Mouse (Mus musculus) kidney, embryonic 15.5 days (tissue): ENCODE results near the gene Hps3. TPM values are rescaled to one million over a fixed set of nuclear protein-coding genes. Genes with fewer than 3 reads are reported as not detected.
"Not testable (repeated sequence)": the region's sequence is repeated elsewhere in the genome, so short reads cannot be mapped to it uniquely, and the experiment has no call there.

Experiments
- ATAC-seq: fragments of 200-750 bp; cut with Nextera tagmentation; replicated peaks from 2 replicates; pipeline ENCODE4 v1.8.0; 2017; ENCODE audit warnings: moderate TSS enrichment; ENCODE audit not compliant: low FRiP score
- H3K27ac ChIP-seq: fragments of 300-500 bp; sonication (generic); 2 replicates; pipeline ENCODE4 v1.5.1; 2015; ENCODE audit warnings: mild to moderate bottlenecking, inconsistent platforms
- H3K27me3 ChIP-seq: fragments of 300-500 bp; sonication (generic); 2 replicates; pipeline ENCODE4 v1.6.1; 2015; ENCODE audit warnings: inconsistent platforms
- H3K36me3 ChIP-seq: fragments of 300-500 bp; sonication (generic); 2 replicates; pipeline ENCODE4 v1.6.1; 2015; ENCODE audit warnings: inconsistent platforms
- H3K4me1 ChIP-seq: fragments of 300-500 bp; sonication (generic); 2 replicates; pipeline ENCODE4 v1.6.1; 2015; ENCODE audit warnings: inconsistent platforms
- H3K4me2 ChIP-seq: fragments of 300-500 bp; sonication (generic); 2 replicates; pipeline ENCODE4 v1.6.1; 2015; ENCODE audit warnings: moderate library complexity, mild to moderate bottlenecking, inconsistent platforms
- H3K4me3 ChIP-seq: fragments of 300-500 bp; sonication (generic); replicated peaks from 2 replicates; pipeline ENCODE4 v1.5.1; 2015; ENCODE audit warnings: mild to moderate bottlenecking, inconsistent platforms
- H3K9ac ChIP-seq: fragments of 300-500 bp; sonication (generic); 2 replicates; pipeline ENCODE4 v1.6.1; 2015; ENCODE audit warnings: mild to moderate bottlenecking, inconsistent platforms
- H3K9me3 ChIP-seq: fragments of 300-500 bp; sonication (generic); replicated peaks from 2 replicates; pipeline ENCODE4 v1.6.1; 2016; ENCODE audit warnings: inconsistent platforms
- WGBS: fragments of 180-500 bp; shearing (Covaris S2); methylation state at CpG from one replicate; pipeline ENCODE4 v1.1.7; 2015; ENCODE audit warnings: mixed read lengths; 5-methylcytosine and 5-hydroxymethylcytosine counted together
- polyA plus RNA-seq: library from polyadenylated mRNA; unstranded; fragments of >200 nt; fragmentation: Nextera tagmentation; extraction: Ambion mirVana; gene quantifications from 2 replicates; pipeline ENCODE4 v1.2.1, GENCODE M21; 2015

Hps3 gene
- polyA plus RNA-seq, 1 experiment from 2014 or later, result 12.2 TPM

DNA sequence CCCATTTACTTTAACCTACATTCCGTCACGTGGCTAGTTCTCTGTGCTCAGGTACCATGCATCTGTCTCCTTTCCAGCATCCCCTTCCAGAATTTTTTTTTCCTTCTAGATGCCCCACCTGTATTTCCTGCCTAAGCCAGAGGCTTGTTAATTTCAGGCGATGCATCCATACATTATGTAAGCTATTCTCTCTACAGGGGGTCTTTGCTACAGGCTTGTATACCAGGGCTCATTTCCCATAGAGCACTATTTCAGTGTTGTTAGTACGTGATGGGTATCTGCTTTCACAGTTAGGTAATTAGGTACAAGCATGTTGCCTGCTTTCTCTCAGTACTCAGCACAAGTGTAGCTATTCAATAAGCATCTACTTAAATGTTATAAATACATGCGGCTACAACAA is 7.3 kb downstream of the Hps3 start:
- WGBS, result 92% methylated on average over 5 of the region's 5 CpGs
- ATAC-seq, result no peak
- Histone ChIP-seq H3K4me3 (no peak overlapping the region), H3K4me2 (no peak overlapping the region), H3K9ac (no peak overlapping the region), H3K27me3 (no peaks in the 10 kb centered on the region), H3K4me1 (no peaks in the 10 kb centered on the region), H3K27ac (no peak overlapping the region), H3K9me3 (no peaks in the 10 kb centered on the region), H3K36me3 (peaks cover 46% of the 10 kb centered on the region)

DNA sequence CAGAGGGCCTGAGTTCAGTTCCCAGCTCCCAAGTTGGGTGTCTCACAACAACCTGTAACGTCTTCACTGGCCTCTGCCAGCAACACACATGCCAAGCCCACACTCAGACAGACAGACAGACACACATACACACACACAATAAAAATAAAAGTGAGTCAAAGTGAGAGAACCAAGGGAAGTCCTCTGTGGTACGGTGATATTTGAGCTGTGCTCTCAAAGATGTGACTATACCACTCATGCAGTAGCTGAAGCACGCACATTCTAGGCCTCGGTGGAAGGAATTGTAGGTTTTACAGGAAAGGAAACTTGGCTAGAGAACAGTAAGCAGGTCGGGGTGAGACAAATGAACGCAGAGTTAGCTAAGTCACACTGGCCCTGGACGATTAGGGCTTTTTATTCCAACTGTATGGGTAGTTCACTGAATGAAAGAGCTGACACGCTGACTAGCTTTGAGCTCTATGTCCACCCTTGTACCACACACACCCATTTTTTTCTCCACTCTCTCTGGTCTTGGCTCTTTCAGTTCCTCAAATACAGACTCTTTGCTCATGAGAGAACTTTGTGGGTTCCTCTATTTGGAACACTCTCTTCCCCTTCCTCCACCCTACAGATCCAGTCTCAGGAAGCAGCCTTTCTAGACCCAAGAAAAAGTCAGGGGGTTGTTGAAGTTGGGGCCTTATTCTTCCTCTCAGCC is 8.0 kb downstream of the Hps3 start:
- no peak overlapping the region for H3K4me2 ChIP-seq
- WGBS, result 89% methylated on average over 8 of the region's 8 CpGs
- H3K4me3 ChIP-seq, result no peak overlapping the region
- peaks cover 52% of the 10 kb centered on the region for H3K36me3 ChIP-seq
- H3K27me3 ChIP-seq, result no peaks in the 10 kb centered on the region
- no peak overlapping the region for H3K27ac ChIP-seq
- H3K9ac ChIP-seq, result no peak overlapping the region
- H3K4me1 ChIP-seq, result no peaks in the 10 kb centered on the region
- no peak for ATAC-seq
- H3K9me3 ChIP-seq, result no peaks in the 10 kb centered on the region

DNA sequence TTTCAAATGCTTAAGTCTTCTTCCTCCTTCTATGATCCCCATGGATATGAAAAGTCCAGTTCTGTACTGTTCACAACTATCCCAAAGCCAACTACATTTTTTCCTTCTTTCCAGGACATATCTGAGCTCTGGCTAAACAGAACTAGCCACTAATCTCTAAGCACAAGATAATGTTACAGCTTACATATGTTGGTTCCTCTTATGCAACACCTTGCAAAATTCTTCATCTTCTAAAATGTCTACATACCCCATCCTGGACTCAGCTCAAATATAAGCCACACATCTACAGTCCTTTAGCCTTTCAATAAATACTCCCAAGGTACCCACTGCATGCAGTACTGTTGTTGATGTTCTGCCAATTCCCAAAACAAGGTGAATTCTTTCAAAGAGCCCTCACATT is 8.6 kb downstream of the Hps3 start:
- no peak for ATAC-seq
- H3K27ac ChIP-seq, result no peak overlapping the region

DNA sequence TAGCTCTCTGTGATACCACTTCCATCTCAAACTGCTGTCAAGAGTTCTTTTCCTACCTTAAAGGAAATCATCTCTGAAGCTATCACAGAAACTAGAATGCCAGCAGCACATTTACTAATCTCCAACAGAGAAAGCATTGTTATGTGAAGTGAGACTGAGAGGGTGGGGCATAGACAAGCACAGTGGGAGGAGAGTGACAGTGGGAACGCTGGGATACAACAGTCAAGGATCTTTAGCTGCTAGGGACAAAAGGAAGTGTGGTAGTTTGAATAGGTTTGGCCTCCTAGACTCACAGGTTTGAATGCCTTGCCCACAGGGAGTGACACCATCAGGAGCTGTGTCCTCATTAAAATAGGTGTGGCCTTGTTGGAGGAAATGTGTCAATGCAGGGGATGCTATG is 11.3 kb downstream of the Hps3 start:
- no peaks in the 10 kb centered on the region for H3K4me1 ChIP-seq
- no peak overlapping the region for H3K4me2 ChIP-seq
- no peaks in the 10 kb centered on the region for H3K27me3 ChIP-seq
- ATAC-seq, result no peak
- H3K4me3 ChIP-seq, result no peak overlapping the region
- 53% methylated on average over 1 of the region's 1 CpGs for WGBS
- H3K9me3 ChIP-seq, result no peaks in the 10 kb centered on the region
- peaks cover 57% of the 10 kb centered on the region for H3K36me3 ChIP-seq
- H3K27ac ChIP-seq, result no peak overlapping the region
- no peak overlapping the region for H3K9ac ChIP-seq

More for the DNA sequence above, 8.6 kb downstream of the Hps3 start:
- no peaks in the 10 kb centered on the region for H3K4me1 ChIP-seq
- no peak overlapping the region for H3K4me2 ChIP-seq
- H3K27me3 ChIP-seq, result no peaks in the 10 kb centered on the region
- H3K36me3 ChIP-seq, result peaks cover 54% of the 10 kb centered on the region
- H3K9ac ChIP-seq, result no peak overlapping the region
- no peaks in the 10 kb centered on the region for H3K9me3 ChIP-seq
- no peak overlapping the region for H3K4me3 ChIP-seq

DNA sequence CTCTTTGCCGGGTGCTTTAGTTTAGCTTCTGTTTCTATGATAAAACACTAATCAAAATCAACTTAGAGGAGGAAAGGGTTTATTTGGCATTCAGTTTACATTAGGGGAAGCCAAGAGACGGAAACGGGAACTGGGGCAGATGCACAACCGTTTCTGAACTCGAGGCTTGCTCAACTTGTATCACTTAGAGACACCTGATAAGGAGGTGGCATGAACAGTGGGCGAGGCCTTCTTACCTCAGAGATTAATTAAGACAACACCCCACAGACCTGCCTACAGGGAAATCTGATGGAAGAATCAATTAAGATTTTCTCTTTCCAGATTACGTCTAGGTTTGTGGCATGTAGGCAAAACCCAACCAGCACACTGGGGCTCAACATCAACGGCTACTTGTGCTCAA is 17.0 kb downstream of the Hps3 start:
- WGBS, result 92% methylated on average over 8 of the region's 8 CpGs
- Histone ChIP-seq H3K4me1 (no peaks in the 10 kb centered on the region), H3K9me3 (no peaks in the 10 kb centered on the region), H3K36me3 (peaks cover 44% of the 10 kb centered on the region), H3K4me3 (no peak overlapping the region), H3K27ac (no peak overlapping the region), H3K27me3 (no peaks in the 10 kb centered on the region), H3K4me2 (no peak overlapping the region), H3K9ac (no peak overlapping the region)
- ATAC-seq, result no peak

DNA sequence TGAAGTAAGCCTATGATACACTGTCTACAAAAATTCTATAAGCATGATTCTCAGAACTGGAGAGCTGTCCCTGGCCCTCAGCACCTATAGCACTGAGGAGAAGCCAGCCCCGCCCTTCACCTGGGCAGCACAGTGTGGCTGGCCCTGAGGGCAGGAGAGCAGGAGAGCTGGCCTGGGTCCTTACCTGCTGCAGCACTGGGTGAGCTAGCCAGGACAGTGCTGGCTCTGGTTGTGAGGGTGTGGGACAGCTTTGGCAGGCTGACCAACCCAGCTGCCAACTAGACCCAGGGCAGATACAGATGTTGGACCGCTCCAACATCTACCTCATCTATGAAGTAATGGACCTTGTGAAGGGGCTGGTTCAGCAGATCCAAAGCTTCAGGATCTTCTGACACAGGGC is 20.7 kb downstream of the Hps3 start:
- Histone ChIP-seq H3K4me1 (no peaks in the 10 kb centered on the region), H3K4me3 (no peak overlapping the region), H3K9ac (no peak overlapping the region), H3K9me3 (no peaks in the 10 kb centered on the region), H3K36me3 (peaks cover 42% of the 10 kb centered on the region), H3K4me2 (no peak overlapping the region), H3K27me3 (no peaks in the 10 kb centered on the region), H3K27ac (no peak overlapping the region)
- no peak for ATAC-seq
- WGBS, result 96% methylated on average over 2 of the region's 2 CpGs

DNA sequence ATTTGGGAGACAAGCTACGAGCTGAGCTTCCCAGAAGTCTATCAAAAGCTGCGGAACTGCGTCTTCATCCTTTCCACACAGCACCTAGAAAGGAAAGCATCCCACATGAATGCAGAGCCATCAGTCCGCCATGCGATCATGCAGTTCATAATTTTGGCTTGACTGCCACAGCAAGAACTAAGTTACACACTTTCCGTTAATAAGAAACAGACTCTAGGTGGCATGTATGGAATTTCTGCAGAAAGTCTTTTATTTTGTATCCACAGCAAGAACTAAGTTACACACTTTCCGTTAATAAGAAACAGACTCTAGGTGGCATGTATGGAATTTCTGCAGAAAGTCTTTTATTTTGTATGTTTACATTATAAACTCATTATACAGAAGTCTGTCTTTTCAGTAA is 24.2 kb downstream of the Hps3 start:
- not testable (repeated sequence) for H3K4me3 ChIP-seq, H3K27ac ChIP-seq, H3K9ac ChIP-seq, ATAC-seq, H3K27me3 ChIP-seq, H3K9me3 ChIP-seq, H3K4me1 ChIP-seq, H3K4me2 ChIP-seq
- H3K36me3 ChIP-seq, result peaks cover 30% of the 10 kb centered on the region
- WGBS, result 84% methylated on average over 7 of the region's 7 CpGs

DNA sequence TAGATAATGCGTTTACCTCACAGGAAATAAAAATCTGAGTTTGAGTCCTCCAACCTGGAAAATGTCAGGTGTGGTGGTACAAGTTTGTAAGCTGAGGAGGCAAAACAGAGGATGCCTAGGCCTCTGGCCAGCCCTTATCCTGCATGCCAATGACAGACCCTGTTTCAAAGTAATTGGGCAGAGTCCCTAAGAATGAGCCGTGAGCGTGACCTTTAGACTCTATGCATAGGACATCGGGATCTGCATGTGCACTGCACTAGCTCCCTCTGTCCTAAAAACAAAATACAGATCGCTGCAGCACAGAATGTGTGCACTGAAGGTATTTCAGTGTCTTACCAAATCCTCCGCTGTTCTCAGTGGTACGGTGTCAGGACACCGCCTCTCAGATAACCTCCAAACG is 24.7 kb downstream of the Hps3 start:
- no peak overlapping the region for H3K9ac ChIP-seq
- H3K9me3 ChIP-seq, result no peaks in the 10 kb centered on the region
- no peak for ATAC-seq
- H3K36me3 ChIP-seq, result peaks cover 26% of the 10 kb centered on the region
- no peak overlapping the region for H3K4me2 ChIP-seq
- H3K4me1 ChIP-seq, result no peaks in the 10 kb centered on the region
- H3K4me3 ChIP-seq, result no peak overlapping the region
- WGBS, result 90% methylated on average over 9 of the region's 9 CpGs
- H3K27me3 ChIP-seq, result no peaks in the 10 kb centered on the region
- H3K27ac ChIP-seq, result no peak overlapping the region

DNA sequence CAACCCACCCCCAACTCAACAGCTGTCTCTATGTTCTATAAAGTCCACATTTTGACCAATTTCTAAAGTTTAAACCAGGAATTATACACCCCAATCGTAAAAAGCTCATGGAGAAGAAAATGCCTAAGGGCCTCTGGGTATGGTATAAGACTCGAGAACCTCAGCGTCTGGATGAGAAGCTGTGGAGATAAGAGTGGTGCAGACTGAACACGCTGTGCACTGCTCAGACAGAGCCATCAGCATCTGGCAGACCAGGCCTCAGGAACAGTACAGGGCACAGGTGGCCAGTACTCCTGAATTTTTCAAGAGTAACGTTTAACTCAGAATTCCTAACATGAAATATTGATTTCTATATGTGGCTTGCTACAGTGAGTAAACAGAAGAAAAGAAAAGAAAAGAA is 27.4 kb downstream of the Hps3 start:
- H3K9ac ChIP-seq, result no peak overlapping the region
- H3K27me3 ChIP-seq, result no peaks in the 10 kb centered on the region

DNA sequence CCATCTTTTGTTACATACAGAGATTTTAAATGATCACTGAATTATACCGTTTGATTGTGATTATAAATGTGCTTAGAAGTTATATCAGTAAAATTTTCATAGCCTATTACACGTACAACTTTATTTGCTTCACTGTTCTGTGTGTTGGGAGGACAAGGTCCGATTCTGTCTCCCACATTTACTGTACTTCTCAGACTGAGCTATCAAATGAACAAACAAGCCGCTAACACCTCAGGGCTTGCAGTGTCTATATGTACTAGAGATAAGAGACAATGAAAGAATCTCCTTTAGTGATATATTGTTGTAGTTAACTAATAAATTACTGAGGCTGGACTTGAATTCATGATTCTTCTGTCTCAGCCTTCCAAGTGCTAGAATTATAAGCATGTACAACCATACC is 27.8 kb downstream of the Hps3 start:
- Histone ChIP-seq H3K27me3 (no peaks in the 10 kb centered on the region), H3K27ac (no peak overlapping the region), H3K4me2 (no peak overlapping the region), H3K36me3 (peaks cover 18% of the 10 kb centered on the region; the same call in 1 of the 2 replicates), H3K4me3 (no peak overlapping the region), H3K4me1 (no peaks in the 10 kb centered on the region), H3K9ac (no peak overlapping the region), H3K9me3 (no peaks in the 10 kb centered on the region)
- WGBS, result 92% methylated on average over 4 of the region's 4 CpGs
- ATAC-seq, result no peak

More for the DNA sequence above, 27.4 kb downstream of the Hps3 start:
- no peak overlapping the region for H3K4me3 ChIP-seq
- H3K9me3 ChIP-seq, result no peaks in the 10 kb centered on the region
- H3K4me1 ChIP-seq, result no peaks in the 10 kb centered on the region
- H3K36me3 ChIP-seq, result peaks cover 18% of the 10 kb centered on the region; the same call in 1 of the 2 replicates
- 84% methylated on average over 5 of the region's 5 CpGs for WGBS
- H3K4me2 ChIP-seq, result no peak overlapping the region
- no peak overlapping the region for H3K27ac ChIP-seq
- no peak for ATAC-seq

DNA sequence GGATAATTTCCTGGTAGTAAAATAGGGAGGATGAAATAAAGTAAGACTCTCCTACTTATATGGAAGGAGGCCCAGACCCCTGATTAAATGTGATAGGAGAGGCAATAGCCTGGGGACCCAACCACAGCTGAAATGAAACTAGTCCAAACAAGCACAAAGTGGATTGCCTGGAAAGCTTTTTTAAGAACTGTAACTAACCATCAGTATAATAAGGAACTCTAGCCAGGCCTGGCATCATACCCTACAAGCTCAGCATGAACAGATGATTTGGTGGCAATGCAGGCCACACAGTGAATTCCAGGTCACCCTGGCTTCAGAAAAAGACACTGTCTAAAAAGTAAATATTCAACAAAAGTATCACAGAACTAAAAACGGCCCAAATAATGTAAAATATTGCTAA is 29.5 kb downstream of the Hps3 start:
- ATAC-seq, result no peak

DNA sequence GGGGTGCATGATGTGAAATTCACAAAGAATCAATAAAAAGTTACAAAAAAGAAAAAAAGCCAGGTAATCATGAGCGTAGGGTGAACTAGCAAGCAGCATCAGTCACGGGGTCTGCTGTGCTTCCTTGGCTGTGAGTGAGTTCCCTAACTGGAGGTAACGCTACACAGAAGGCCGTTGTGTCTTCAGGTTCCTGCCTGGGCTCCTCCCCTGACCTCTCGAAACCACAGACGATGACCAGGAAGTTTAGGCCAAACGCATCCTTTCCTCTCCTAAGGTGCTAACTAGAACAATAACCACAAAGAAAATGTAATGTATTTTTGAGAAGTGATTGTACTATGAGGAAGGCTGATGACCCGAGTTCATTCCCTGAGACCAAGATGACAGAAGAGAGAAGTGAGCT is 30.7 kb downstream of the Hps3 start:
- no peak for ATAC-seq
- H3K9me3 ChIP-seq, result no peaks in the 10 kb centered on the region
- no peak overlapping the region for H3K4me2 ChIP-seq
- H3K4me1 ChIP-seq, result no peaks in the 10 kb centered on the region
- no peak overlapping the region for H3K4me3 ChIP-seq
- no peak overlapping the region for H3K27ac ChIP-seq
- 86% methylated on average over 8 of the region's 8 CpGs for WGBS
- no peak overlapping the region for H3K9ac ChIP-seq
- H3K27me3 ChIP-seq, result no peaks in the 10 kb centered on the region
- H3K36me3 ChIP-seq, result peaks cover 27% of the 10 kb centered on the region; the same call in 1 of the 2 replicates

More for the DNA sequence above, 29.5 kb downstream of the Hps3 start:
- Histone ChIP-seq H3K4me1 (no peaks in the 10 kb centered on the region), H3K9me3 (no peaks in the 10 kb centered on the region), H3K36me3 (peaks cover 23% of the 10 kb centered on the region; the same call in 1 of the 2 replicates), H3K4me2 (no peak overlapping the region), H3K4me3 (no peak overlapping the region), H3K27me3 (no peaks in the 10 kb centered on the region), H3K27ac (no peak overlapping the region), H3K9ac (no peak overlapping the region)
- WGBS, result 83% methylated on average over 1 of the region's 1 CpGs

DNA sequence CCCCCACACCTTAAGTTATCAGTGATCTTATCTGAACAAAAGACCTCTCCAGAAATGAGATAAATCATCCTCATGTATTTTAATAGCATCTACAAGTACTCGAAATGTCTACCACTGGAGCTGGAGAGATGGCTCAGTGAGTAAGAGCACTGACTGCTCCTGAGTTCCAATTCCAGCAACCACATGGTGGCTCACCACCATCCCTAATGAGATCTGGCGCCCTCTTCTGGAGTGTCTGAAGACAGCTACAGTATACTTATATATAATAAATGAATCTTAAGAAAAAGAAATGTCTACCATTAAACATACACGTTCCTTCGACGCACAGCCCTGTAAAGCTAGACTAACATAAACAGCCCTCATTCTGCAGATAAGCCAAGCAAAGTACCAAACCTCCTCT is 32.3 kb downstream of the Hps3 start:
- 83% methylated on average over 5 of the region's 5 CpGs for WGBS
- ATAC-seq, result no peak

More for the DNA sequence above, 32.3 kb downstream of the Hps3 start:
- H3K27me3 ChIP-seq, result no peaks in the 10 kb centered on the region
- H3K9ac ChIP-seq, result no peak overlapping the region
- H3K9me3 ChIP-seq, result no peaks in the 10 kb centered on the region
- no peak overlapping the region for H3K27ac ChIP-seq
- peaks cover 24% of the 10 kb centered on the region; the same call in 1 of the 2 replicates for H3K36me3 ChIP-seq
- no peak overlapping the region for H3K4me2 ChIP-seq
- no peak overlapping the region for H3K4me3 ChIP-seq
- H3K4me1 ChIP-seq, result no peaks in the 10 kb centered on the region
